Mouse (Mus musculus): ENCODE measurements around the gene Sltm. TPM values are rescaled to one million over a fixed set of nuclear protein-coding genes. Genes with fewer than 3 reads are reported as not detected.
"Not testable (repeated sequence)": the region's sequence is repeated elsewhere in the genome, so short reads cannot be mapped to it uniquely, and the experiment has no call there.

Sltm gene
- polyA plus RNA-seq, 1 experiment from 2014 or later: 71.3 TPM

GRCm38 (mm10) chr9:70520651-70521050, 21.9 kb upstream of the Sltm start:
- H3K9me3 ChIP-seq: no peaks in the 10 kb centered on the region
- no peak overlapping the region for H3K4me2 ChIP-seq
- ATAC-seq (ENCODE audit: low FRiP score): no peak
- H3K4me1 ChIP-seq (replicated peaks): no peaks in the 10 kb centered on the region
- no peak overlapping the region for H3K9ac ChIP-seq
- H3K27me3 ChIP-seq: no peaks in the 10 kb centered on the region
- no peaks in the 10 kb centered on the region for H3K36me3 ChIP-seq
- no peak overlapping the region for H3K4me3 ChIP-seq
- H3K27ac ChIP-seq: no peak overlapping the region
- 92% methylated on average over 3 of the region's 3 CpGs for WGBS

GRCm38 (mm10) chr9:70523813-70524212, 18.7 kb upstream of the Sltm start:
- no peak overlapping the region for H3K4me2 ChIP-seq
- no peak overlapping the region for H3K4me3 ChIP-seq
- no peaks in the 10 kb centered on the region for H3K36me3 ChIP-seq
- no peak overlapping the region for H3K27ac ChIP-seq
- H3K27me3 ChIP-seq: no peaks in the 10 kb centered on the region
- H3K9me3 ChIP-seq: no peaks in the 10 kb centered on the region
- ATAC-seq (ENCODE audit: low FRiP score): no peak
- H3K4me1 ChIP-seq (replicated peaks): no peaks in the 10 kb centered on the region
- 96% methylated on average over 3 of the region's 3 CpGs for WGBS
- H3K9ac ChIP-seq: no peak overlapping the region

GRCm38 (mm10) chr9:70524366-70524765, 18.2 kb upstream of the Sltm start:
- H3K9ac ChIP-seq: no peak overlapping the region
- no peak overlapping the region for H3K4me3 ChIP-seq
- no peaks in the 10 kb centered on the region for H3K4me1 ChIP-seq (replicated peaks)
- H3K9me3 ChIP-seq: no peaks in the 10 kb centered on the region
- WGBS: 92% methylated on average over 7 of the region's 7 CpGs
- H3K36me3 ChIP-seq: no peaks in the 10 kb centered on the region
- H3K27ac ChIP-seq: no peak overlapping the region
- no peaks in the 10 kb centered on the region for H3K27me3 ChIP-seq
- no peak for ATAC-seq (ENCODE audit: low FRiP score)
- H3K4me2 ChIP-seq: no peak overlapping the region

- H3K4me2 ChIP-seq: no peak overlapping the region
- WGBS: 85% methylated on average over 3 of the region's 3 CpGs
- H3K9me3 ChIP-seq: no peaks in the 10 kb centered on the region
- no peaks in the 10 kb centered on the region for H3K4me1 ChIP-seq (replicated peaks)
- H3K9ac ChIP-seq: no peak overlapping the region
- H3K4me3 ChIP-seq: no peak overlapping the region
- no peak overlapping the region for H3K27ac ChIP-seq
- no peaks in the 10 kb centered on the region for H3K27me3 ChIP-seq
- H3K36me3 ChIP-seq: no peaks in the 10 kb centered on the region
- no peak for ATAC-seq (ENCODE audit: low FRiP score)
These were observed 9.2 kb upstream of the Sltm start for GRCm38 (mm10) chr9:70533328-70533727.

- no peak for ATAC-seq (ENCODE audit: low FRiP score)
- H3K9me3 ChIP-seq: no peaks in the 10 kb centered on the region
- no peaks in the 10 kb centered on the region for H3K36me3 ChIP-seq
- H3K27me3 ChIP-seq: no peaks in the 10 kb centered on the region
- peaks cover 18% of the 10 kb centered on the region for H3K4me1 ChIP-seq (replicated peaks)
- H3K4me3 ChIP-seq: peak overlapping the region; percentile 88
- peak overlapping the region; percentile 97 for H3K9ac ChIP-seq
- H3K27ac ChIP-seq: peak overlapping the region; percentile 99; the same call in 1 of the 2 replicates
- 10% methylated on average over 6 of the region's 6 CpGs for WGBS
- H3K4me2 ChIP-seq: peak overlapping the region; percentile 81
These were observed 970 bp upstream of the Sltm start for GRCm38 (mm10) chr9:70541584-70541983.

- H3K36me3 ChIP-seq: no peaks in the 10 kb centered on the region
- no peaks in the 10 kb centered on the region for H3K9me3 ChIP-seq
- H3K4me2 ChIP-seq: peak overlapping the region; percentile 81
- H3K9ac ChIP-seq: peak overlapping the region; percentile 97
- H3K4me1 ChIP-seq (replicated peaks): peaks cover 30% of the 10 kb centered on the region
- H3K4me3 ChIP-seq: peak overlapping the region; percentile 88
- ATAC-seq (ENCODE audit: low FRiP score): peak; percentile 76
- H3K27me3 ChIP-seq: no peaks in the 10 kb centered on the region
- H3K27ac ChIP-seq: peak overlapping the region; percentile 99
- WGBS: under 1% methylated on average over 63 of the region's 64 CpGs
These were observed 710 bp downstream of the Sltm start for GRCm38 (mm10) chr9:70543048-70543880.

GRCm38 (mm10) chr9:70543985-70544384, 1.4 kb downstream of the Sltm start:
- WGBS: 67% methylated on average over 5 of the region's 5 CpGs
- peak overlapping the region; percentile 88 for H3K4me3 ChIP-seq
- no peaks in the 10 kb centered on the region for H3K9me3 ChIP-seq
- H3K36me3 ChIP-seq: no peaks in the 10 kb centered on the region
- no peak overlapping the region for H3K27ac ChIP-seq
- H3K4me1 ChIP-seq (replicated peaks): peaks cover 30% of the 10 kb centered on the region
- no peaks in the 10 kb centered on the region for H3K27me3 ChIP-seq
- no peak for ATAC-seq (ENCODE audit: low FRiP score)
- peak overlapping the region; percentile 39 for H3K9ac ChIP-seq
- peak overlapping the region; percentile 81 for H3K4me2 ChIP-seq

GRCm38 (mm10) chr9:70544831-70545230, 2.3 kb downstream of the Sltm start:
- Histone ChIP-seq H3K4me1 (replicated peaks) (peaks cover 30% of the 10 kb centered on the region), H3K27me3 (no peaks in the 10 kb centered on the region), H3K4me2 (no peak overlapping the region), H3K36me3 (peaks cover 2% of the 10 kb centered on the region; the same call in 1 of the 2 replicates), H3K4me3 (no peak overlapping the region), H3K9ac (no peak overlapping the region), H3K27ac (no peak overlapping the region), H3K9me3 (no peaks in the 10 kb centered on the region)
- ATAC-seq (ENCODE audit: low FRiP score): no peak
- 82% methylated on average over 1 of the region's 1 CpGs for WGBS

- Histone ChIP-seq H3K4me1 (replicated peaks) (peaks cover 26% of the 10 kb centered on the region), H3K36me3 (peaks cover 11% of the 10 kb centered on the region)
- 89% methylated on average over 2 of the region's 3 CpGs for WGBS
- not testable (repeated sequence) for H3K9ac ChIP-seq; H3K27ac ChIP-seq; ATAC-seq (ENCODE audit: low FRiP score); H3K4me3 ChIP-seq; H3K9me3 ChIP-seq; H3K27me3 ChIP-seq; H3K4me2 ChIP-seq
These were observed 4.0 kb downstream of the Sltm start for GRCm38 (mm10) chr9:70546576-70546975.

- Histone ChIP-seq H3K4me1 (replicated peaks) (peaks cover 24% of the 10 kb centered on the region), H3K27me3 (no peaks in the 10 kb centered on the region), H3K4me2 (no peak overlapping the region), H3K9ac (no peak overlapping the region), H3K27ac (no peak overlapping the region), H3K9me3 (peaks cover 12% of the 10 kb centered on the region; the same call in 1 of the 2 replicates), H3K4me3 (no peak overlapping the region), H3K36me3 (peaks cover 26% of the 10 kb centered on the region)
- 87% methylated on average over 4 of the region's 4 CpGs for WGBS
- no peak for ATAC-seq (ENCODE audit: low FRiP score)
These were observed 5.8 kb downstream of the Sltm start for GRCm38 (mm10) chr9:70548304-70548703.

- H3K4me3 ChIP-seq: no peak overlapping the region
- no peak overlapping the region for H3K4me2 ChIP-seq
- H3K9ac ChIP-seq: no peak overlapping the region
- 95% methylated on average over 1 of the region's 1 CpGs for WGBS
- H3K4me1 ChIP-seq (replicated peaks): peaks cover 12% of the 10 kb centered on the region
- no peak for ATAC-seq (ENCODE audit: low FRiP score)
- no peaks in the 10 kb centered on the region for H3K27me3 ChIP-seq
- H3K36me3 ChIP-seq: peaks cover 29% of the 10 kb centered on the region
- H3K9me3 ChIP-seq: peaks cover 12% of the 10 kb centered on the region; the same call in 1 of the 2 replicates
- no peak overlapping the region for H3K27ac ChIP-seq
These were observed 9.0 kb downstream of the Sltm start for GRCm38 (mm10) chr9:70551524-70551923.

- Histone ChIP-seq H3K36me3 (peaks cover 29% of the 10 kb centered on the region), H3K9me3 (peaks cover 12% of the 10 kb centered on the region; the same call in 1 of the 2 replicates)
- 99% methylated on average over 2 of the region's 2 CpGs for WGBS
- not testable (repeated sequence) for ATAC-seq (ENCODE audit: low FRiP score); H3K4me3 ChIP-seq; H3K27me3 ChIP-seq; H3K4me1 ChIP-seq (replicated peaks); H3K9ac ChIP-seq; H3K27ac ChIP-seq; H3K4me2 ChIP-seq
These were observed 9.7 kb downstream of the Sltm start for GRCm38 (mm10) chr9:70552233-70552632.

GRCm38 (mm10) chr9:70555431-70555830, 12.9 kb downstream of the Sltm start:
- Histone ChIP-seq H3K36me3 (peaks cover 22% of the 10 kb centered on the region), H3K27ac (no peak overlapping the region), H3K27me3 (no peaks in the 10 kb centered on the region), H3K9ac (no peak overlapping the region), H3K9me3 (peaks cover 12% of the 10 kb centered on the region; the same call in 1 of the 2 replicates), H3K4me2 (no peak overlapping the region), H3K4me3 (no peak overlapping the region), H3K4me1 (replicated peaks) (no peaks in the 10 kb centered on the region)
- no peak for ATAC-seq (ENCODE audit: low FRiP score)

All from hindbrain, embryonic 13.5 days (tissue).